Mouse (Mus musculus) midbrain, embryonic 15.5 days (tissue): ENCODE measurements at regions not wholly inside any gene's neighbourhood (a gene's known extent, or its start where the extent isn't known, plus 50 kb on each side); places are given as distances from the start of the nearest gene placed in this dataset.

Source experiments
- ATAC-seq: fragments of 200-750 bp; cut with Nextera tagmentation; replicated peaks from 2 replicates; pipeline ENCODE4 v1.8.0; 2017; ENCODE audit warnings: moderate TSS enrichment
- H3K27ac ChIP-seq: fragments of 300-500 bp; sonication (generic); 2 replicates; pipeline ENCODE4 v1.5.1; 2015; ENCODE audit warnings: mild to moderate bottlenecking, inconsistent platforms
- H3K27me3 ChIP-seq: fragments of 300-500 bp; sonication (generic); replicated peaks from 2 replicates; pipeline ENCODE4 v1.6.1; 2015; ENCODE audit warnings: inconsistent platforms
- H3K36me3 ChIP-seq: fragments of 300-500 bp; sonication (generic); replicated peaks from 2 replicates; pipeline ENCODE4 v1.6.1; 2015; ENCODE audit warnings: inconsistent platforms
- H3K4me1 ChIP-seq: fragments of 300-500 bp; sonication (generic); 2 replicates; pipeline ENCODE4 v1.6.1; 2015; ENCODE audit warnings: inconsistent platforms
- H3K4me2 ChIP-seq: fragments of 300-500 bp; sonication (generic); 2 replicates; pipeline ENCODE4 v1.6.1; 2015; ENCODE audit warnings: inconsistent platforms, mild to moderate bottlenecking, moderate library complexity
- H3K4me3 ChIP-seq: fragments of 300-500 bp; sonication (generic); 2 replicates; pipeline ENCODE4 v1.5.1; 2015; ENCODE audit warnings: mild to moderate bottlenecking, inconsistent platforms
- H3K9ac ChIP-seq: fragments of 300-500 bp; sonication (generic); 2 replicates; pipeline ENCODE4 v1.6.1; 2015; ENCODE audit warnings: mild to moderate bottlenecking, inconsistent platforms
- H3K9me3 ChIP-seq: fragments of 300-500 bp; sonication (generic); 2 replicates; pipeline ENCODE4 v1.6.1; 2016; ENCODE audit warnings: inconsistent platforms
- WGBS: fragments of 180-500 bp; shearing (Covaris S2); methylation state at CpG from one replicate; pipeline ENCODE4 v1.1.7; 2015; ENCODE audit warnings: mixed read lengths; 5-methylcytosine and 5-hydroxymethylcytosine counted together

DNA sequence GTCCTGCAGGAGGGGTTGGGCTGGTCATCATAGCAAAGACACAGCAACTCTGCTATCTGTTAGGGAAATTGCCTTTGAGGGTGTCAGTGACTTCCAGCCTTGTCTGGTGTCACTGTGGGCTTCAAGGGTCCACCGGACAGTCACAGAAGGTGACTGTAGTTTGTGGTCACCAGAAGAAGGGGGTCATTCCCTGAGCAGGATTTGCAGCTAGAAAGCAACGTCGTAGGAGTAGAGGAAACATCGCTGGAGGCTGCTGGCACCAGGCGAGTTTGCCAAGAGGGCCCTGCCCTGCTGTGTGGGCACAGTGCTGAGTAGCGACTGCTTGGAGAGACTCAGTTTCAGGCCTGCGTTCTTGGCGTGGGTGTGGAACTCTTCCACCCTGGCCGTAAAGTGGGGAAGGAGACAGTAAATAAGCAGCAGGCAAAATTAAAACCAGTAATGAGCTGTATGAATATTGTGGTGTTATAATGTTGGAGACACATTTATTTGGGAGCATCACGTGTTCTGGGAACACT, 389.8 kb upstream of the Tshz3 start:
- WGBS, result 85% methylated on average over 10 of the region's 10 CpGs
- Histone ChIP-seq H3K4me2 (no peak overlapping the region), H3K4me3 (no peak overlapping the region), H3K4me1 (no peaks in the 10 kb centered on the region), H3K27me3 (no peaks in the 10 kb centered on the region), H3K36me3 (no peaks in the 10 kb centered on the region), H3K9ac (no peak overlapping the region), H3K9me3 (no peaks in the 10 kb centered on the region), H3K27ac (no peak overlapping the region)
- ATAC-seq, result no peak

GRCm38 (mm10) chr7:36277275-36277674, 420.6 kb upstream of the Tshz3 start:
- no peak for ATAC-seq
- H3K9ac ChIP-seq, result no peak overlapping the region
- H3K4me3 ChIP-seq, result no peak overlapping the region
- H3K27me3 ChIP-seq, result no peaks in the 10 kb centered on the region
- H3K4me2 ChIP-seq, result no peak overlapping the region
- H3K27ac ChIP-seq, result no peak overlapping the region
- no peaks in the 10 kb centered on the region for H3K9me3 ChIP-seq
- H3K36me3 ChIP-seq, result no peaks in the 10 kb centered on the region
- no peaks in the 10 kb centered on the region for H3K4me1 ChIP-seq

DNA sequence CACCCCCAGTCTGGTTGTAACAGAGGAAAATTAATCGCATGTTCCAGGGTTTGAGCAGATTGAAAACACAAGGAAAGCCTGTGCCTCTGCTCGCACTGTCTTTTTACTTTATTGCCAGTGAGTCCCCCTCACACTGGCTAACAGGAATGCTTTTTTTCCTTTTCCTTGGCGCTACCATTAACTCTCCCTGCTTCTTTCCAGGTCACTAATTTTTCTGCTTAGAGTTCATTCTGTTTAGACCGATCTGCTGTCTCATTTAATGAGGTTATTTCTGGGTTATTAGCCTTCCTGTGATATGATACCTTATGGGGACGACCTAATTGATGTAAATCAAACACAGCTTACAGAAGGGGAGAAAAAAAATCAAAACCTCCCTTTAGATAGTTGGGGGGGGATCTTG, 429.0 kb upstream of the Tshz3 start:
- Histone ChIP-seq H3K36me3 (no peaks in the 10 kb centered on the region), H3K9ac (no peak overlapping the region), H3K27ac (no peak overlapping the region), H3K27me3 (no peaks in the 10 kb centered on the region), H3K9me3 (no peaks in the 10 kb centered on the region), H3K4me2 (no peak overlapping the region), H3K4me1 (no peaks in the 10 kb centered on the region), H3K4me3 (no peak overlapping the region)
- 40% methylated on average over 5 of the region's 5 CpGs for WGBS
- ATAC-seq, result no peak

DNA sequence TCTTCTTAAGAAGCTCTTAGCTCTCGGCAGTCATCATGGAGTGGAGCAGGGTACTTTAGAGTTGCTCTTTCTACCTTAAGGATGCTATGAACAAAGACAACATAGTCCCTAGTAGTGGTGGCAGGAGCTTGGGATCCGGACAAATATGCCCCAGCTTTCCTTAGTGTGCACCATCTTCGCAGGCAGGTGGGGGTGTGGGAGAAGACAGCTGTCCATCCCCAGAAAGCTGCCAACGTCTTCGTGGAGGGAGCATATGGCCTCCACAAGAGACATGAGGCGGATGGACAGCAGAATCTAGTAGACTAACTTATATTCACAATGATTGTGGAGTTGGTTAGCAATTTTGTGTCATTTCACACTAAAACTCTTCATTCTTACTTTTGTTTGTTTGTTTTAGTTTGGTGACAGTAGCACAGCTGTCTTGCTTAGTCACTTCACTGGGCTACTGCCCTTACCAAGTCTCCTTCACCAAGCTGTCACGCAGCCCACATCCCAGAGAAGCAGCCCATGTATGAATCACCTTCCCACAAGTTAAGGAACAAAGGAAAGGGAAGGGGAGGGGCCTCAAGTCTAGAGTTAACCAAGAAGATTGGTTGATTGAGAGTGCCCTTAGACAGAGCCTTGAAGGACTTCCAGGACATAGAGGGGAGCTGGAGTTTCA, 432.6 kb upstream of the Tshz3 start:
- H3K4me2 ChIP-seq, result no peak overlapping the region
- H3K27ac ChIP-seq, result no peak overlapping the region
- no peak for ATAC-seq
- no peaks in the 10 kb centered on the region for H3K27me3 ChIP-seq
- 89% methylated on average over 7 of the region's 7 CpGs for WGBS
- no peak overlapping the region for H3K9ac ChIP-seq
- H3K4me3 ChIP-seq, result no peak overlapping the region
- H3K4me1 ChIP-seq, result no peaks in the 10 kb centered on the region
- no peaks in the 10 kb centered on the region for H3K9me3 ChIP-seq
- H3K36me3 ChIP-seq, result no peaks in the 10 kb centered on the region

GRCm38 (mm10) chr7:36262124-36262710, 435.7 kb upstream of the Tshz3 start:
- WGBS, result 88% methylated on average over 8 of the region's 8 CpGs
- H3K9ac ChIP-seq, result no peak overlapping the region
- ATAC-seq, result no peak
- H3K4me2 ChIP-seq, result no peak overlapping the region
- no peaks in the 10 kb centered on the region for H3K4me1 ChIP-seq
- no peaks in the 10 kb centered on the region for H3K36me3 ChIP-seq
- no peaks in the 10 kb centered on the region for H3K9me3 ChIP-seq
- H3K27me3 ChIP-seq, result no peaks in the 10 kb centered on the region
- no peak overlapping the region for H3K4me3 ChIP-seq
- H3K27ac ChIP-seq, result no peak overlapping the region

DNA sequence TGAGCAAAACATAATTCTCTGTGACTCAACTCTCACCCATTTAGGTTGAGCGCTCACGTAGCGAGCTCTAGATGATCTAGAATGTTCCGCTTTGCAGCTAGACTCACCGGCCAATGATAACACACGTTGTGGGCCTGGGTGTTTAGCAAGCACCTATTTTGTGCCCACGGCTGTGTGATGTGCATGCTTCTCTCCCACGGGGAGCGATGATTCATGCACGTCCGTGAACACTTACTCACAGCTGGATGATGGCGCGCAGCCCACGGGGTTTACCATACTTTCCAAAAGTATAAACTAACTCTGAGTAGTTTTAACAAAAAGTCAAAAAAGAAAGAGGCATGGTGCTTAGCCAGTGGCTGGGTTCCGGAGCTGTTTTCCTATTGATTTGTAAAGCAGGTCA, 440.8 kb upstream of the Tshz3 start:
- H3K27me3 ChIP-seq, result no peaks in the 10 kb centered on the region
- H3K9ac ChIP-seq, result no peak overlapping the region
- no peaks in the 10 kb centered on the region for H3K9me3 ChIP-seq
- WGBS, result 93% methylated on average over 15 of the region's 15 CpGs
- H3K36me3 ChIP-seq, result no peaks in the 10 kb centered on the region
- no peak overlapping the region for H3K4me3 ChIP-seq
- ATAC-seq, result no peak
- no peak overlapping the region for H3K27ac ChIP-seq
- no peak overlapping the region for H3K4me2 ChIP-seq
- H3K4me1 ChIP-seq, result no peaks in the 10 kb centered on the region

DNA sequence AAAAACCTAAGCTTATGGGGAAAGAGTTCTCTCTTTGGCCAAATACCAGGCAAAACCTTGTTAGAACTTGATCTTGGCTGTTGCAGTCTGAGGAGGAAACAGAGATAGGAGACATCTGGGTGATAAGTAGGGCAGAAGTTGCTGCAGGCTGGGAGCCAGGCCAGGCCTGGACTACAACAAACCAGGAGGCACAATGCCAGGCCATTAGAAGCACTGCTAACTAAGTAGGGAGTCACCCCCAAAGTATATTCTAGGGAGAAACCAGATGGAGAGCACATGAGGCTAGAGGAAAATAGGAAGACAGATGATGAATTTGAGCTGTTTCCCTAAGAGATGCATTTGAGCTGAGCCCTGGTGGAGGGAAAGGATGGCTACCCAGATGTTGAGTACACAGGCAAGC, 444.6 kb upstream of the Zfp507 start:
- no peak overlapping the region for H3K4me2 ChIP-seq
- ATAC-seq, result no peak
- H3K4me1 ChIP-seq, result 0 out of 2 replicates have a peak, but pooled peaks cover 7% of the 10 kb centered on the region
- no peaks in the 10 kb centered on the region for H3K27me3 ChIP-seq
- no peak overlapping the region for H3K9ac ChIP-seq
- H3K36me3 ChIP-seq, result no peaks in the 10 kb centered on the region
- no peak overlapping the region for H3K27ac ChIP-seq
- H3K4me3 ChIP-seq, result no peak overlapping the region
- no peaks in the 10 kb centered on the region for H3K9me3 ChIP-seq

DNA sequence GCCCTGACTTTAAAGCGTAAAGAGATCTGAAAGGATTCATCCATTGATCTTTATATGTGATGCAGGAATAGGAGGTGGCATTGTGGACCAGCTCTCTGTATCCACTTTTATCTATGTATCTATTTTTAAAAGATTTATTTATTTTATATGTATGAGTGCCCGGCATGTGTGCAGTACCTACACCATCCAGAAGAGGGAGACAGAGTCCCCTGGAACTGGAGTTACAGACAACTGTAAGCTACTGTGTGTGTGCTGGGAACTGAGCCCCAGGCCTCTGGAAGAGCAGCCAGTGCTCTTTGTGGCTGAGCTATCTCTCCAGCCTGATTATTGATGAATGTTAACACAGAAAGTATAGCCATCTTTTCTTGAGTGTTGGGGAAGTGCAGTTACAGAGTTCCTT, 433.9 kb upstream of the Zfp507 start:
- no peaks in the 10 kb centered on the region for H3K36me3 ChIP-seq
- ATAC-seq, result no peak
- 96% methylated on average over 2 of the region's 2 CpGs for WGBS
- H3K4me2 ChIP-seq, result no peak overlapping the region
- H3K9ac ChIP-seq, result no peak overlapping the region
- H3K4me3 ChIP-seq, result no peak overlapping the region
- H3K27me3 ChIP-seq, result no peaks in the 10 kb centered on the region
- H3K27ac ChIP-seq, result no peak overlapping the region
- H3K4me1 ChIP-seq, result no peaks in the 10 kb centered on the region
- H3K9me3 ChIP-seq, result no peaks in the 10 kb centered on the region

DNA sequence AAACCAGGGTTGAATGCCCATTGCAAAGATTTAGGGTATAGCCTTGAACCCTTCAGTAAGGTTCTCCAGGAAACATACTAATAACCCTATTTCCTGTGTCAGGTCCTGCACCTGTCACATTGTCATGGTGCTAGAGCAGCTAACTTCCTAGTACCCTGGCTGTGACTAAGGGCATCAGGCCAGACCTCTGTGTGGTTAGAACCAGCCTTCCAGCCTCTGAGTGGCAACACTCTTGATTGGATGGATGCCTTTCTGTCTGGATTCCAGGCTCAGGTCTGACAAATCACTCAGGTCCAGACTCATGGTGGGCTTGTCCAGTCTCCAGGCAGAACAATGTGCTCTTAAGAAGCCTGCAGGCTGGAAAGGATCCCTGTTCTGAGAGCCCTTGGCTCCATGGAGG, 426.2 kb upstream of the Zfp507 start:
- Histone ChIP-seq H3K4me1 (no peaks in the 10 kb centered on the region), H3K4me2 (no peak overlapping the region), H3K27me3 (no peaks in the 10 kb centered on the region), H3K27ac (no peak overlapping the region), H3K9me3 (no peaks in the 10 kb centered on the region), H3K4me3 (no peak overlapping the region), H3K9ac (no peak overlapping the region), H3K36me3 (no peaks in the 10 kb centered on the region)
- no peak for ATAC-seq

- H3K4me2 ChIP-seq, result no peak overlapping the region
- WGBS, result 94% methylated on average over 8 of the region's 8 CpGs
- H3K4me3 ChIP-seq, result no peak overlapping the region
- no peaks in the 10 kb centered on the region for H3K9me3 ChIP-seq
- no peak for ATAC-seq
- H3K4me1 ChIP-seq, result no peaks in the 10 kb centered on the region
- H3K36me3 ChIP-seq, result no peaks in the 10 kb centered on the region
- H3K27ac ChIP-seq, result no peak overlapping the region
- H3K9ac ChIP-seq, result no peak overlapping the region
- no peaks in the 10 kb centered on the region for H3K27me3 ChIP-seq
Measured at GRCm38 (mm10) chr7:36224416-36224815, 421.6 kb upstream of the Zfp507 start.

DNA sequence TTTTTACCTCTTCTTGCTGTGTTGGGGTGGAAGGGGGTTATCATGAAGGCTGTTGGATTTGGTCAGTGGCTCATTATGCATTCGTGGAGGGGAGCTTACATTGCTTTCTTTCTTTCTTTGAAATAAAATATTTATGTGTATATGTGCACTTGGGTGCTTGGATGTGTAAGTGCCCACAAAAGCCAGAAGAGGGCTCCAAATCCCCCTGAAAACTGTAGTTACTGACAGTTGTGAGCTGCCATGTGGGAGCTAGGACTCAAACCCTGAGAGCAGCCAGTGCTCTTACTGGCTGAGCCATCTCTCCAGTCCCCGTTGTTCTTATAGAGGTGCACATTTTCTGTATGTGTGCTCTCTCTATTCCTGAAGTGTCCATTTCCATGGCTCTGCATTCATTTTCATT, 415.6 kb upstream of the Zfp507 start:
- no peaks in the 10 kb centered on the region for H3K36me3 ChIP-seq
- WGBS, result 64% methylated on average over 2 of the region's 2 CpGs
- H3K27me3 ChIP-seq, result no peaks in the 10 kb centered on the region
- no peaks in the 10 kb centered on the region for H3K4me1 ChIP-seq
- no peak for ATAC-seq
- no peak overlapping the region for H3K4me2 ChIP-seq
- H3K27ac ChIP-seq, result no peak overlapping the region
- H3K4me3 ChIP-seq, result no peak overlapping the region
- no peaks in the 10 kb centered on the region for H3K9me3 ChIP-seq
- no peak overlapping the region for H3K9ac ChIP-seq

GRCm38 (mm10) chr7:36210034-36210433, 407.2 kb upstream of the Zfp507 start:
- no peak overlapping the region for H3K9ac ChIP-seq
- no peaks in the 10 kb centered on the region for H3K9me3 ChIP-seq
- WGBS, result 92% methylated on average over 4 of the region's 4 CpGs

DNA sequence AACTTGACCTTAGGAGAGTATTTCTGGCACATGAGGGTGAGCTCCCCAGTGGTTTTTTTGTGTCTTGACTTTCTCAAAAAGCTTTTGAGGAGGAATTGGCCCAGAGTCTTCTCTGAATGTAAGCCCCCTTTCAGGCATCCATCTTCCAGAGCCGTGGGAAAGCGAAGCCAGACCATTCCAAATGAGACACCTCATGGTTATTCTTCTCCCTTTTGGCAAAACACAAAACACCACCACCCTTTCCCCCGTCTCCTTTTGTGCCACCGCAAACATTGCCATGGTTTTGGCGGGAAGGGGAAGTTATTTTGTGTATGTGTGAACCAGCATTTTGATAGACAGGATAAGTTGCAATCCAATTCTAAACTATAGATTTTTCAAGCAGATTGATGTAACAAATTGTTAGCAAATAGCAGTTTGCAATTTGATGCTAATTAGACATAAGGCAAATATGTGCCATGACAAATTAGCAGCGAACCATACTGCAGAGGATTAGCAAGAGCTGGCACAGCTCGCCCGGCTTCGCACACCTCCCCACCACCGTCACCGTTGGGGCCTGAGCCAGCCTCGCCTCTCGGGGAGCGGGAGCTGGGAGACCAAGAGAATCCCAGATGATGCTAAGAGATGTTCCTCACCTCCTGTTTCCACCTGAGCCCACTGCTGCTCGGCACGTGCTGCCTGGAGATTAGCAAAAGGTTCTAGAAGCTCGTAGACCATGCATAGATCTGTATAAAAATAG, 404.9 kb upstream of the Zfp507 start:
- Histone ChIP-seq H3K4me1 (no peaks in the 10 kb centered on the region), H3K27ac (no peak overlapping the region), H3K9ac (no peak overlapping the region), H3K9me3 (no peaks in the 10 kb centered on the region), H3K4me3 (no peak overlapping the region), H3K4me2 (no peak overlapping the region), H3K36me3 (no peaks in the 10 kb centered on the region), H3K27me3 (no peaks in the 10 kb centered on the region)
- 61% methylated on average over 17 of the region's 17 CpGs for WGBS
- 0 out of 2 replicates have a peak, but pooled peaks have one; percentile 42 for ATAC-seq

More at GRCm38 (mm10) chr7:36210034-36210433, 407.2 kb upstream of the Zfp507 start:
- Histone ChIP-seq H3K27me3 (no peaks in the 10 kb centered on the region), H3K27ac (no peak overlapping the region), H3K4me1 (no peaks in the 10 kb centered on the region), H3K4me2 (no peak overlapping the region), H3K36me3 (no peaks in the 10 kb centered on the region), H3K4me3 (no peak overlapping the region)
- ATAC-seq, result no peak
